9 mouse cellular contexts compared by ENCODE assay signal in genomic region chr7:66867719-66868501, GRCm38 (mm10). TPM values are rescaled to one million over a fixed set of nuclear protein-coding genes. Genes with fewer than 3 reads are reported as not detected.
A peak's percentile ranks its signal among the peaks of the same experiment; 100 is the strongest.
DNase-seq lines count a peak whose midpoint lies in the region; TF ChIP-seq lines count a peak whose summit lies in the region.
"Had no signal": no experiment of that assay in that cellular context is flagged by ENCODE, and none has a peak within 500 bp of the region (broad histone marks: within the 10 kb centered on the region; RNA-seq: fewer than 3 reads in every experiment).

No protein-coding gene starts in this region.

- TF ChIP-seq CTCF in gastrocnemius, adult 2 months (IDR thresholded peaks at IDR 0.05): no peak

- intact Hi-C loops in gastrocnemius, adult 2 months (cut with DNase I): no loop called here
- intact Hi-C loops in gastrocnemius, postnatal 36 days (cut with DNase I): no loop called here

- H3K4me3 ChIP-seq in gastrocnemius, adult 2 months: no peak overlapping the region

- H3K27ac ChIP-seq in gastrocnemius, adult 2 months: peak overlapping the region; percentile 38; the same call in 1 of the 2 replicates

- DNase-seq in gastrocnemius, adult 2 months: peak; percentile 34
- DNase-seq in gastrocnemius, postnatal 36 days: no peak
- peak; percentile 42 for DNase-seq in adrenal gland, postnatal 14 days
- peak; percentile 34 to 74 for DNase-seq in frontal cortex, adult 2 months (ENCODE audit: extremely low spot score in 1 of 2, low spot score in 1 of 2)
- peak; percentile 56 to 67 for DNase-seq in layer of hippocampus, postnatal 10 days (ENCODE audit: low spot score in 2 of 2)
- peak; percentile 48 to 88 for DNase-seq in lung, postnatal 4 days
- DNase-seq in thymus, postnatal 14 days: no peak
- DNase-seq in MN1 (ENCODE audit: low spot score): no peak

RNA-seq across cellular contexts. Expression of gene Adamts17, which starts 28.4 kb away (rescaled TPM):
- under 1 TPM; 0.15 to 0.47 TPM for total RNA-seq in gastrocnemius, adult 2 months (2021)
- under 1 TPM; 0.44 to 0.56 TPM for total RNA-seq in gastrocnemius, postnatal 36 days (2021)
- total RNA-seq in adrenal gland, postnatal 14 days (2021): 4.8 and 6.0 TPM in 2 replicates
- polyA plus RNA-seq in frontal cortex, adult 2 months (2012; rRNA removed): 2.7 and 3.3 TPM in 2 replicates
- 10 to 100 TPM; 25.8 to 33.4 TPM for total RNA-seq in layer of hippocampus, postnatal 10 days (2021)
- polyA plus RNA-seq: G1E had no signal

Comparison
In these comparisons a context has a peak if more than half of its experiments do, and no peak if none do; other contexts are left out.
1. DNase-seq: peak in gastrocnemius, adult 2 months (single experiment), adrenal gland, postnatal 14 days (single experiment), frontal cortex, adult 2 months (2 of 2), layer of hippocampus, postnatal 10 days (2 of 2) and lung, postnatal 4 days (2 of 2); none in gastrocnemius, postnatal 36 days (0 of 2), thymus, postnatal 14 days (single experiment) and MN1 (single experiment).